Mouse (Mus musculus) lung, postnatal 0 days (tissue): Measurements from ENCODE around the gene Abraxas2.

Experiments
- CTCF ChIP-seq: IDR thresholded peaks from 2 replicates; pipeline ENCODE4 v1.5.1; 2016; ENCODE audit warnings: antibody characterized with exemption, mild to moderate bottlenecking
- EP300 ChIP-seq: IDR thresholded peaks from 2 replicates; pipeline ENCODE4 v1.6.1; 2016; ENCODE audit warnings: antibody characterized with exemption, mild to moderate bottlenecking, control low read depth

DNA sequence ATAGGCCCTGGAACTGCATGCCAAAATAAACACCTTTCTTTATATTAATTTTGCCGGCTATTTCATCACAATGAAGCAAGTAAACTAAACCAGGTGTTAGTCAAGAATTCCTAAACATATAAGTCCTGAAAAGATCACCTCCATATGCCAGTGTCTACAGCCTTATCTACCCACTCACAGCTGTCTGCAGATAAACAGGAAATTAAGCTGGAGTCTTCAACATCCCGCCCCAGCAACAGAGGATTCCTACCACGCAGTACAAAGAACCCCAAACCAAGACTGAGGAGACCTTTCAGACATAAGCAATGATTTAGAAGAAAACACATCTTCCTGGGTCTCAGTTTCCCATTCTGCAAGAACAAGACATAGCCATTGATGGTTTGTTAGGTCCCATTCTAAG, 29.0 kb downstream of the Abraxas2 start:
- TF ChIP-seq CTCF (no peak), EP300 (no peak)
